In the genomic region with DNA sequence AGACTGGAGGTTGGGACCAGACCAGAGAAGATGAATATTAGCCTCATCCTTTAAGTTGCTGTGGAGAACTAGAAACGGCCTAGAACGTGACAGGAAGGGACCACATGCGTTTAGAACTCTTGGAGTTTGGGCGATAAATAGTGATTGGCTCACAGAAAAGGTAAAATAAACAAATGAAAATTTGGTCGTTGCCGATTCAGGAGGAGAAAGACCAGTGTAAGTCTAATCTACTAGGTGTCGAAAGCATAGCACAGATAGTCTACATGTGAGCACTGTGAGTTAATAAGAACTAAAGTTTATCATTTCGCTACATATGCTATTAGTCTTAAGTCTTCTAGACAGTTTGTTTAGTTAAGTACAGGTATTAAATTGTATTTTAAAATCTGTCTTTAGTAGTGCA, we compare ENCODE assay signal across 34 mouse cellular contexts. TPM values are rescaled to one million over a fixed set of nuclear protein-coding genes. Genes with fewer than 3 reads are reported as not detected.
"Had no signal": no experiment of that assay in that cellular context is flagged by ENCODE, and none has a peak within 500 bp of the region (broad histone marks: within the 10 kb centered on the region; RNA-seq: fewer than 3 reads in every experiment).

No protein-coding gene starts in this region.

- H3K4me3 ChIP-seq: left cerebral cortex, adult 2 months; limb, embryonic 10.5 days; limb, embryonic 12.5 days; limb, embryonic 13.5 days; limb, embryonic 15.5 days; liver, embryonic 12.5 days; liver, embryonic 13.5 days; liver, embryonic 15.5 days; lung, embryonic 15.5 days; megakaryocyte, embryonic 14.5 days; midbrain, embryonic 10.5 days; midbrain, embryonic 12.5 days; midbrain, embryonic 13.5 days; midbrain, embryonic 15.5 days; myocyte had no signal

- H3K4me2 ChIP-seq: limb, embryonic 12.5 days; limb, embryonic 13.5 days; limb, embryonic 15.5 days; liver, embryonic 11.5 days; liver, embryonic 12.5 days; liver, embryonic 13.5 days; liver, embryonic 15.5 days; lung, embryonic 14.5 days; lung, embryonic 15.5 days; midbrain, embryonic 11.5 days; midbrain, embryonic 12.5 days; midbrain, embryonic 13.5 days; midbrain, embryonic 15.5 days had no signal

- ATAC-seq: liver, embryonic 12.5 days; liver, postnatal 0 days; lung, postnatal 0 days; midbrain, embryonic 13.5 days; midbrain, embryonic 15.5 days; midbrain, embryonic 16.5 days had no signal

- H3K27ac ChIP-seq: left cerebral cortex, adult 2 months; limb, embryonic 12.5 days; limb, embryonic 13.5 days; limb, embryonic 15.5 days; liver, embryonic 12.5 days; liver, embryonic 13.5 days; liver, embryonic 14.5 days; liver, embryonic 15.5 days; lung, embryonic 15.5 days; macrophage; midbrain, embryonic 10.5 days; midbrain, embryonic 12.5 days; midbrain, embryonic 13.5 days; midbrain, embryonic 15.5 days had no signal

- H3K36me3 ChIP-seq: liver, embryonic 12.5 days; liver, embryonic 13.5 days; liver, embryonic 15.5 days; lung, embryonic 15.5 days; midbrain, embryonic 10.5 days; midbrain, embryonic 12.5 days; midbrain, embryonic 13.5 days; midbrain, embryonic 15.5 days had no signal

- H3K9ac ChIP-seq: limb, embryonic 12.5 days; limb, embryonic 13.5 days; limb, embryonic 15.5 days; liver, embryonic 12.5 days; liver, embryonic 13.5 days; liver, embryonic 14.5 days; liver, embryonic 15.5 days; liver, postnatal 0 days; lung, embryonic 14.5 days; lung, embryonic 15.5 days; midbrain, embryonic 12.5 days; midbrain, embryonic 13.5 days; midbrain, embryonic 15.5 days had no signal

- H3K9me3 ChIP-seq: limb, embryonic 10.5 days; limb, embryonic 12.5 days; limb, embryonic 13.5 days; limb, embryonic 15.5 days; liver, embryonic 12.5 days; liver, embryonic 13.5 days; liver, embryonic 15.5 days; lung, embryonic 15.5 days; megakaryocyte, embryonic 14.5 days; midbrain, embryonic 10.5 days; midbrain, embryonic 12.5 days; midbrain, embryonic 13.5 days; midbrain, embryonic 15.5 days had no signal

- H3K27me3 ChIP-seq: liver, embryonic 12.5 days; liver, embryonic 13.5 days; liver, embryonic 15.5 days; lung, embryonic 15.5 days; midbrain, embryonic 12.5 days; midbrain, embryonic 13.5 days; midbrain, embryonic 15.5 days had no signal

- DNase-seq: left cerebral cortex, postnatal 4 days; liver; liver, embryonic 13.5 days; liver, postnatal 0 days; lung, adult 18-20 months; lung, adult 2 months; lung, embryonic 14.5 days; lung, postnatal 10 days; lung, postnatal 14 days; lung, postnatal 36 days; lung, postnatal 4 days; midbrain, embryonic 14.5 days had no signal

RNA-seq across cellular contexts. Expression of gene P4ha2, which starts 30.1 kb away (rescaled TPM):
- total RNA-seq: megakaryocyte, adult 5-6 weeks; monocyte, adult 5-6 weeks had no signal
